Mouse (Mus musculus): ENCODE measurements around the gene Ypel4.

DNA sequence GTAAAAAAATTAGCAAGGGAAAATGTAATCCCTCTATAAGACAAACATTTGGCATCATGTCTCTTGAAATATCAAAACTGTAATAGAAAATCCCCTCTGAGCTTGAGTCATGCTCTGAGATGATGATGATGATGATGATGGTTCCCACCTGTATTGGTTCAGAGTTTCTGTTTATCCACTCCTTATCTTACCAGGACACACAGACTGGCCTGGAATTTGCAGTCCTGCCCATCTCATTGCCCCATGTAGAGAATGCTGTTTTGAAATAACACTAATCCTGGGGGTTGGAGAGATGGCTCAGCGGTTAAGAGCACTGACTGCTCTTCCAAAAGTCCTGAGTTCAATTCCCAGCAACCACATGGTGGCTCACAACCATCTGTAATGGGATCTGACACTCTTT, 1.5 kb upstream of the Ypel4 start:
- TF ChIP-seq CTCF (IDR thresholded peaks at IDR 0.05), result no peak
- TF ChIP-seq POLR2A (IDR thresholded peaks at IDR 0.05; ENCODE audit: insufficient read depth, low read depth, low read length), result no peak
